Mouse (Mus musculus) v-Abl transformed pro-B cells (cell line): Measurements from ENCODE around the gene Ets2.

Source experiments
- in situ Hi-C, 2 experiments: fragments of 400-800 bp; cut with MboI; formaldehyde crosslinking; loops; one replicate each; pipeline ENCODE4 v1.15.1; 2025; ENCODE audit not compliant: unreplicated experiment in 2 of 2

The Ets2 gene

DNA sequence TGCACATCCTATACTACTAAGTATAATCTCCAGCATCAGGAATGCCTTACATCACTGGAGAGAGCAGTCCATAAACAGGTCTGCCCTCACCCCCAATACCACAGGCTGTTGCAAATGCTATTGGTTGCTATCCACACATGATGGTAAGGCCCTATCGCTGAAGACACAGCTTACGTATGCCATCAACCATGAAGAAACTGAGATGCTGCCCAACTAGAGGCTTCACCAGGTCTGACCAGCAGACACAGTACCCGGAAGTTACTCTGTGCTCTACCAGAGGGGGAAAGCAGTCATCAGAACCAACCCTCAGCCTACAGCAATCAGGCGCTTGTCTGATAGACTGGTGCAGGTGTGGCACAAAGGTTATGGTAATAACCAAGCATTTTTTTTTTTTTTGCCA is 24.9 kb downstream of the Ets2 start:
- in situ Hi-C loops: loop anchor here in 1 of 2 experiments (5.0 kb wide), 1 partner anchor 90 kb away; no protein-coding TSS in a partner anchor

DNA sequence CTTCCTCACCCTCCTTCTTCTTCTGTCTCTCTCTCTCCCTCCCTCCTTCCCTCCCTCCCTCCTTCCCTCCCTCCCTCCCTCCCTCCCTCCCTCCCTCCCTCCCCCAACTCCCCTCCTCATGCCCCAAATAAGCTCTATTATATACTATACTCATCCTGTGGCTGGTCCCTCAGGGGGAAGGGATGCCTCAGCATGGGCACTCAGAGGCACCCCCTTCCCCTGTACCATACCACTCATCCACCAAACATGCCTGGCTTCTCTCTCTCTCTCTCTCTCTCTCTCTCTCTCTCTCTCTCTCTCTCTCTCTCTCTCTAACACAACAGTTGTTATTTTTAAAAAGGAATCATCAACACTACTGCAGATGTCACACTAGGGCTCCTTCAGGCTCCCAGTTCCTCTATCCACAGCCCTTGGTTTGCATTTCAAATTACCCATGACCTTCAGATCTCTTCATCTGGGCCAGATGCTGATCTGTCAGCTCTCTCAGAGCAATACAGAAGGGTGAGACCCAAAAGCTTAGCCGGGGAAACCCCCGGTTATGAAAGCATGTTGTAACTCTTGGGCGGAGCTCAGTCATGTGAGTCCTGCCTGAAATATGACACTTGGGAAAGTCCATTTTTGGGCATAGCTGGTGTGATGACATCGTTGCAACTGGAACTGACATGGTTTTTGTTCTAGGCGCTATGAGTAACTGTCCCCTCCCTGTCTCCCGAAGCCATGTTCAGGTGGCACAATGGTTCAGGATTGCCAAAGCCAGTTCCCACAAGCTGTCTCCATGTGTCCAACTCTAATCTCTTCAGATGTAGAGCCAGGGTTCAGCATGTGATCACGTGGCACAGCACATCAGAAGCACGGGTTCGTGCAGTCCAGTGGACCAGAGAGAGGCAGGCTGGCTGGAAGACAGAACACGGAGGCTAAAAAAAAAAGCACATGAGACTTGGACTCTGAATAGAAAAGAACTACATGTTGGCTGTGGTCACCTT is 26.9 kb downstream of the Ets2 start:
- in situ Hi-C loops: loop anchor here in 1 of 2 experiments (5.0 kb wide), 1 partner anchor 89 kb away; no protein-coding TSS in a partner anchor

DNA sequence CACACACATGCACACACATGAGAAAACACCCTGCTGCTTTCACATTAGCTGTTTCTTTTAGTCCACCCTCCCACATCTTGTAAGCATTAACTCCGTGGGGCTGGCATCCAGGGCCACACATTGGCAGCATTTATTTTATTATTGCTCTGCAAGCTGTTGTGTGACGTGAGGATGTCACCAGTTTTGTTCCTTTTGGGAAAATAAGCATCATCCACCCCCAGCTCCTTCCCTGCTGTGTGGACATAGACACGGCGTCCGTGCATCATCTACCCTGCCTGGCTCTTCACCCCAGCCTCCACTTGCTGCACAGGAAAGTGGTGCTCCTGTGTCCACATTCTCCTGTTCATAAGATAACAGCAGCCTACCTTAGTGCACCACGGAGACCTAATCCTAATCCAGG is 27.9 kb downstream of the Ets2 start:
- in situ Hi-C loops: loop anchor here in 1 of 2 experiments (5.0 kb wide), 1 partner anchor 88 kb away; no protein-coding TSS in a partner anchor

DNA sequence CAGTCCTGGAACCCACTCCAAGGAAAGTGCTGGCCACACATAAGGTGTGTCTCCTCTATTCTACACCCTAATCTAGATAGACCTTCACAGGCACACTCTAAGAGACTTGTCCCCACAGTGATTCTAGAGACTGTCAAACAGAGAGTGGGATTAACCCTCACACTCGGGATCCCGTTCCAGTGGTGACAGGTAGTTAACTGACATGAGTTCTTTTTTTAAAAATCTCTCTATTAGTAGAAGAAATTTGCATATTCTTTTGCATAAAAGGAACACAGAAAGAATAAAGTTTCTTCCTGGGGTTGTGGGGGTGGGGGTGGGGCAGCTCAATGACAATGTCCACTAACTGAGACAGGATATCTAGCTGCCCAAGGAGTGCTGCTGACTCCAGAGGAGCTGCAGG is 32.9 kb downstream of the Ets2 start:
- in situ Hi-C loops: no loop called here

DNA sequence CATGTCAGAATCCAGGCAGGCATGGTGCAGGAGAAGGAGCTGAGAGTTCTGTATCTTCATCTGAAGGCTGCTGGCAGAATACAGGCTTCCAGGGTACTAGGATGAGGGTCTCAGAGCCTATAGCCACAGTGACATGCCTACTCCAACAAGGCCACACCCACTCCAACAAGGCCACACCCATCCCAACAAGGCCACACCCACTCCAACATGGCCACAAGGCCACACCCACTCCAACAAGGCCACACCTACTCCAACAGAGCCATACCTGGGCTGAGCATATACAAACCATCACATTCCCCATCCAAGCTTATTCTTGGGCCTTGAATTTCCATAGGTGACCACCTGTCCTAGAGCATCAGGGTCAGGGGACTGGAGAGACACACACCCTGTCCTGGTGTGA is 34.2 kb downstream of the Ets2 start:
- in situ Hi-C loops: no loop called here

DNA sequence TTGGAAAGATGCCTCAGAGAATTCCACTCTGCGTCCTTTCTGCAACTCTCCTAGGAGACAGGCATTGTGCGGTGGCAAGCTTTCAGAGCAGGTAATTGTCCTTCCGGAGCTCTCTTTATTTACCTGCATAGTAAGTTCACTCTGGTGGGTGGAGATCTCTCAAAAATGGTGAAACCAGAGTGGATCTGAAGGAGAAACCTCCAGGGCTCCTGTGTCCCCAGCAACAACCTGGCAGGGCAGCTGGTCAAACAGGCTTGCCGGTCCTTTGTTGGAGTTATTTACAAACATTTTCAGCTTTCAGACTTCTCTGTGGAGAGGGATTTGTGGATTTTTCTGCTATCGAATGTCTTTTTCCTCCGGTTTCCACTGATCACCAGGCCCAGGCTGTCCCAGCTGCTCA is 34.6 kb downstream of the Ets2 start:
- in situ Hi-C loops: no loop called here

DNA sequence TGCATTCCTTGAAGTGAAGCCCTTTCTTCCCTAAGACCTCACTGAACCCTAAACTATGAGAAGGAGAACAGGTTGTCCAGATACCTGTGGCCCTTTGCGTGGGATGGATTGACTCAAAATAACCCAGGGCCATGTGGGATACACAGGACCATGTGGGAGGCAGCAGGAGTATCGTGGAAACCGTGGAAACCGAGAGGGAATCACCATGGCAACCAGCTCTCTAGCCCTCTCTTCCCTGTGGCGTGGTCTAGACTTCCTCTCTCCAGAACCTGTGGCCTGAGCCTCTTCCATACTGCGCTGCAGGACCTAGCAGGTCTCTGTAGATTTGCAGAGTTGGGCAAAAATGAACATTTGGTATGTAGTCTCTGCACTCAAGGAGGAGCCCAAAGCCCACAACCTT is 37.6 kb downstream of the Ets2 start:
- in situ Hi-C loops: no loop called here

DNA sequence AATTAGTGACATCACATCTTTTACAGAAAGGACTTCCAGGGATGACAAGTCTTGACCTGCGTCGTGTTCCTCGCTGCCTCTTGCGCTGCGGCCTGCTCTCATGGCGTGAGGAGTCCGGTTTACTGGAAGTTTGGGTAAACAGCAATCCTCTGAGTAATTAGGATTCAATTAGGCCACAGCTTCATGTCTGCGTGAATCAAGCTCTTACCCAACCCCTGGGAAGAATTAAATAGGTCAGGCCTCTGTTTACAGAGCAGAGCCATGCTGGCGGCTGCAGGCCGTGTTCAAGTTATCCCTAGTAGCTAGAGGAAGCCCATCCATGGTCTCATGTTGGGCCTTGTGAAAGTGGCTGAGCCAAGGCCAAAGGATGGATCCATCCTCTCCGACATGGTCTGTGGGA is 39.5 kb downstream of the Ets2 start:
- in situ Hi-C loops: no loop called here

DNA sequence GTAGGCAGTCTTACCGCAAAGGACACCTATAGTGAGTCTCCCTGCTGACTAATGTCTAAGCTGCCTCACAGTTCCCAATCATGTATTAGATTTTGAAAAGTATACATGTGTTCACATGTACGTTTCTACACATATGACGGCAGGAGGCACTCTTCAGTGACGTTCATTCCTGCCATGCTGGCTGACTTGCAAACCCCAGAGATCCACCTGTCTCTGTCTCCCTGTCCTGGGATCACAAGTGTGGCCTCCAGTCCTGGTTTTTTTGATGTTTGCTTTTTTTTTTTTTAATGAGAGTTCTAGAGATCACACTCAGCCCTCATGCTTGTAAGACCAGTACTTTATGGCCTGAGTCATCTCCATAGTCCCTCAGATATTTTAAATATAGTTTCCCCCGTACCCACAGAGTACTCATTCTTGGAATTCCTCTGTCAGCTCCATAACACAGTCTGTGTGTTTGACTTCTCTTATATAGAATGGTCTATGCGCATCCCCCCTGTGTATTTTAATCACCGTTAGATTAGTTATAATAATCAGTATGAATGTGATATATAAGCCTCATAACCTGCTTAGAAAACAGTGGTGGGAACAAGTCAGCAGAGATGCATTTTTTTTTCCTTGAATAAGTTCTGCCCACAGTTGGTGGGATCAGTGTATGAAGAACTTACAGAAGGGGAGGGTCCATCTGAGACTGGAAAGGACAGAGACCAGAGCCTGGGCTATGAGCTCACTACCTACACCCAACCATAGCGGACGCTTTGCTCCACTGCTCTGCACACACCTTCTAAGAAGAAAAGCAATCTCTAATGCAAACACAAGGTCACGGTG is 40.3 kb downstream of the Ets2 start:
- in situ Hi-C loops: no loop called here

DNA sequence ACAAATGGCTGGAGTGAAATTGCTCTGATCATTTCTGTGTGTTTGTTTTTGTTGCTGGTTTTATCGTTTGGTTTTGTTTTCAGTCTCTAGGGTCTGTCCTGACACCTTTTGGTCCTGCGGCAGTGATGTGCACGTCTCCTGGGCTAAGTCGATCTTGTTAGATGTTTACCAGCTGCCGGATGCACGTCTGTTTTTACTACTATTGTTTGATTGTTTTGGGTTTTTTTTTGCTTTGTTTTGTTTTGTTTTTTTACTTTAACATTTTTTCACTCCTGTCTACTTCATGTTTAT is 40.8 kb downstream of the Ets2 start:
- in situ Hi-C loops: no loop called here

DNA sequence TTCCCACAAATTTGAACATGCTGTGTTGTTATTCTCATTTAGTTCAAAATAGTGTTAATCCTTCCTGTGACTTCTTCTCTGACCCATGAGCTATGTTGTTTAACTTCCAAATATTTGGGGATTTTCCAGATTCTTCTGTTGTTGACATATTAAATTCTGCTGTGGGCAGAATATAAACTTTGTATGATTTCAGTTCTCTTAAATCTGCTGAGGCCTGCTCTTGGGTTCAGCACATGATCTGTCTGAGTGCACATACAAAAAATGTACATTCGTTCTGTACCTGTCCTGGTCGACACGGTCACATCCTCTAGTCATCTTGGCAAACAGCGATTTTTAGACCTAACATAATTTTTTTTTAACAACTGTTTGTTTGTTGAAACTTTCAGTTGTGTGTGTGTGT is 41.2 kb downstream of the Ets2 start:
- in situ Hi-C loops: no loop called here

DNA sequence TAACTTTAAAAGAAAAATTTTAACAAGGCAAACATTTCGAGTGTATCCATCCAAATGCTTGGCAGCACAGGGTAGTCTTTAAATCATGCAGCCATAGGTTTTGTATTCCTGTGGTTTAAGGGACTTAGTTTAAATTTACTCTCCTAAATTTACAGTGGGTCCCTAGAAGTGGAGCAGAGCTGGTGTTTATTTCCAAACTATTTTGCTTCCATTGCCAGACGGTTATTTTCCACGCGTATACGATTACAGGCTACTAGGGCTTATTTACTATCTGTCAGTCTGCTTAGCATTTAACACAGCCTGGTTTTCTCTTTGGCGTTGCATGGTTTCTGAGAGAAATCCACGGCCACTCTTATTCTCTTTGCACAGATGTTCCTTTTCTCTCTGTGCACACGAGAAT is 42.9 kb downstream of the Ets2 start:
- in situ Hi-C loops: no loop called here

DNA sequence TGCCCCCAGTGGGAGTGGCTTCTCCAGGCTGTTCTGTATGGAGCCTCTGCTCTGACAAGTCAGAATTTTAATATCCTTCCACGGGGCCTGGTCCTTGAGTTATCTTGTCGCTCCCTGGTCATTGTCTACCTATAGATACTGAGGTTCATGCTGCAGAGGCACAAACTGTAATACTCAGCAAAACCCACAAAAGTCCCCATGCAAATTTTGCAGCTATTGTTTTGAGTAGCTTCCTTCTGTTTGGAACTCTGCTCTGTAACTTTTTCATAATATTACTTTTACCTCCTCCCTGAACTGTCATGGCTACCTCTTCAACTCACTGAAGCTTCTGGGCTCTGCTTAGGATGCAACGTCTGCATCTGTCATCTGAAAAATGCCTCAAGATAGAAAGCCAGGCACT is 43.8 kb downstream of the Ets2 start:
- in situ Hi-C loops: no loop called here

DNA sequence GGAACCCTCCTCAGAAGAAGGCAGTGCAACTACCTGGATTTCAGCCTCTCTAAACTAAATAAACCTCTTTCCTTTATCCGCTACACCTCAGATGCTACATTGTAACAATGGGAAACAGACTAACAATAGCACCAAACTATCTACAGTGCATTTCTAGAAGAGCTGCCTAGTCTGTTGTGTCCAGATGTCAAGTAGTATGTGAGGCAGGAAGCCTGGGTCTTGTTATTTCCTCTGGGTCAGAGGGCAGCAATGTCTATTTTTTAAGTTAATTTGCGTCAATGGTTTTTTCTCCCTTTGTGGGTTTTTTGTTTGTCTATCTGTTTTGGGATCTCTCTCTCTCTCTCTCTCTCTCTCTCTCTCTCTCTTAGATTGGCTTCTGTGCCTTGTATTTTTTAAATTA is 44.7 kb downstream of the Ets2 start:
- in situ Hi-C loops: no loop called here

DNA sequence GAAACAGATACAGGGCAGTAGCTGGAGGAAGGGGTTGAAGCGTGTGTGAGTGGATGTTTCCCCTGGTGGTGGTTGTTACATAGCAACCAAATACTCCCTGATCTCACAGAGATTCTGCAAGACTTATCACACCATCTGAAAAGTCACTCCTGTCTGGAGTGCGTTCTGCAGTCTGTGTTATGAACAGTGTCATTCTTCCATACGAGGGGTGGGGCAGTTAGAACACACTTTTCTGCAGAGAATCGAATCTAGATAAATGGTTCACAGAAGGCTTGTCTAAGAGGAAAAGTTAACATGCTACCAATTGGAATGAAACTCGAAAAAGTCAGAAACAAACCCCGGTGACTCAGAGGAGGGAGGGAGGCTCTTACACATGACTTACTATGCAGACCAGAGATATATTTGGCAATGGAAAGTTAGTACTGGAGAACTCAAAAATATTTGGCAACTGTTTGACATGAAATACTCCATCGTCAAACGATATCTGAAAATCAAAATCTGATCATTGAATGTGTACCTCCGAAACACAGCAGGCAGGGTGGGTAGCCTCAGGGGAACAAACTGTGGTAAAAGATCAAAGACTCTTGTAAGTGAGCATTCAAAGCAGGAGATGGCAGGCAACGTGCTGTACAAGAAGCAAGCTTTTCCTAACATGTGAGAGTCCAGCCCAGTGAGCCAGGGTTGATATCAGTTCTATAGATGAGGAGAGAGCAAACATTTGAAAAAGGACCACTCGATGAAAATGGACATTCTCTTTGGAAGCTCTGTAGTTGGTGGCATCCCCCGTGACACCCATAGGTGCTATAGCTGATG is 47.6 kb downstream of the Ets2 start:
- in situ Hi-C loops: no loop called here

DNA sequence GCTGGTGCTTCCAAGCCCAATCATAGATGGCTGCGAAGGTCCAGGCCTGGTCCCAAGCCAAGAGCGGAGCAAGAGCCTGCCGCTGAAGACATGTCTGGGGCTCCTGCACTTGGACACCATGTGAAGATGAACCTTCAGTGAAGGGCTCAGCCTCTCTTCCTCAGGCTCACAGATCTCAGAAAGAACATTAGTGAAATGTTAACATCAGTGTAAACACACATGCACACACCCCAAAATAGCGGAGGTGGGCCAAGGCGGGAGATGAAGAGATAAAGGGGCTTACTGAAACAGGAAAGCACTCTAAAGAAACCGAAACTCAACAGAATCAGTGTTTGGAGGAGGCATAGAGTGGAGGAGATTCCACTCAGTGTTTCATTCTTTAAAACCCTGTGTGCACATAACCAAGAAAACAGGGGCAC is 48.3 kb downstream of the Ets2 start:
- in situ Hi-C loops: no loop called here

DNA sequence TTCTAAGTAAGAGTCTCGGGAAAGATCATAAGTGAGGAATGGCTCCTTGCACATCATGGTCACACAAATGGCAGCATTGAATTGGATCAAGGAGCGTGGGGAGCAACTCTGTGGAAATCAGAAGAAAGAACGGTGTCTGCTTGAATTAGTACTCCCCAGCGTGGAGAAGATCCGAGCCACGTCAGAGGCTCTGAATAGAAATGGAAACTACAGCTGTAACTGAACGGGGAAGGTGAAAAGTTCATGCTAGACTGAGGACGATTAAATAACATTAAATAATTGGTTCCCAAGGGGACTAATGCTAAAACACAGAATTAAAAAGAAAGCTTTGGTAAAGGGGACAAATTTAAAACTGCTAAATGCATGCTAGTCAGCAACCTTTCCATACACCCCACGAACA is 50.6 kb downstream of the Ets2 start:
- in situ Hi-C loops: no loop called here

DNA sequence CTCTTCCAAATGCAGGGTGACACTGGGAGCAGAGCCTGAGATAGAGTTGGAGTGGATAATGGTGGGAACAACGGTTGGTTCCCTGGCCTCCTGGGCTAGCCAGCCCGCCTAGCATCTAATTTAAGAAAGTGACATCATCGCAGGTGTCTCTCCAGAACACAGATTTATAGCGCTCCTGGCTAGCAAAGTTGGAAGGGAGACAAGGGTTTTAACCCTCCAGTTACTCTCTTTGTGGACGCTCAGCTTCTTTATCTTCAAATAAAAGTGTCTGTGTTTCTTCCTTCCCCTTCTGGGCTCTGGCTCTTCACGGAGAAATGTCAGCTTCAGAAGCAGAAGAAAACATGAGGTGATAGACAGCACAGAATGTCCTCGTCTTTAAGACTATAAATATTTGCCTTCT is 51.4 kb downstream of the Ets2 start:
- in situ Hi-C loops: no loop called here

DNA sequence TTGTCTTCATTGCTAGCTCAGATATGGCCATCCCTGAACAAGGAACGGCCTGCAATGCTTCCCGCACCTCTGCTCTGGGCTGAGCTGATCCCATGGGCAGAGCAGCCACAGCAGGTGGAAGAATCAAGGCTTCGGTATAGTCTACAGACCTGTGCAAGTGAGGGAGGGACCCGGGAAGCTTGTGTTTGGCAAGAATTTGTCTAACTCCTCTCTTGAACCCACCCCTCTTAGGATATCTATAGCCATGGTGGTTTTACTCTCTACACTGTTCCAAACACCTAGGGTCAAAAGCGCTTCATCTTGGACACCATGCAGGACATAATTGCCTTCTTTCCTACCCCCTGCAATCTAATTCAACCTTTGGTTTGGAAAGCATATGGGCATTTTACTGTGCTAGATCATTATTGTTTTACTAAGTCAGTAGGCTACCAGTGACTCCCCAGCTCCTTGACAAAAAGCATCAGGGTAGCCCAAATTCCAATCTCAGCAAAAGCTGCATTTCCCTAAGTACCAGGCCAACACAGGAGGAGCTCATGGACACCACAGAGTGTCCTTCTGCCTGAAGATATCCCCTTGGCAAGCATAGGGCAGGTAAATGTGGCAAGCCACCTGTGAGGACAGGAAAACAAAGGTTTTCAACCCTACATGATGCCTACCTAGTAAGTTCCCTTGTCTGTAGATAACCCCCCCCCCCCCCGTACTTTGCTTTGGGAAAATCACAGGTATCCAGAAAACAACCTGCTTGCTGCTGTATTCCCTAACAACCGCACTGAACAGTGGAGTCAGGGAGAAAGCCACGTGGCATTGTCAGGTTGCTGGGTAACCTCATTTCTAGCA is 57.5 kb downstream of the Ets2 start:
- in situ Hi-C loops: no loop called here

DNA sequence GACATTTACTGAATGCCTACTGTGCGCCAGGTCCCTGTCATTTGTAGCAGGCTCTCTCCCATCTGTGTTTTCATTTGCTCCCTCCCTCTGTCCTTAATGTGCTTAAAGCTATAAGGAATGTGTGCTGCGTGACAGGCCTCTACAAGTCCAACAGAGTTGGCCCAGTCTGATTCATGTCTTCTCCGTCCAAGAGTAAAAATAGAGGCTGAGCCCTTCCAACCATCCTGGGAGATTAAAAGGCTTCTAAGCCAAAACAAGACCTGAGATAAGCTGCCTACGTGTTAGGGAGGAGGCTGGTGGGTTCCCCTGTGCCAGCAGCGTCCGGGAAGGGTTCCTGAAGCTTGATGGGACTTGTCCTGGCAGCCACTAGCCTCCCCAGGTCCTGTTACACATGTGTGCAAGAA is 58.1 kb downstream of the Ets2 start:
- in situ Hi-C loops: no loop called here
